Comparison of ENCODE assay signal across 15 mouse cellular contexts in the genomic region with DNA sequence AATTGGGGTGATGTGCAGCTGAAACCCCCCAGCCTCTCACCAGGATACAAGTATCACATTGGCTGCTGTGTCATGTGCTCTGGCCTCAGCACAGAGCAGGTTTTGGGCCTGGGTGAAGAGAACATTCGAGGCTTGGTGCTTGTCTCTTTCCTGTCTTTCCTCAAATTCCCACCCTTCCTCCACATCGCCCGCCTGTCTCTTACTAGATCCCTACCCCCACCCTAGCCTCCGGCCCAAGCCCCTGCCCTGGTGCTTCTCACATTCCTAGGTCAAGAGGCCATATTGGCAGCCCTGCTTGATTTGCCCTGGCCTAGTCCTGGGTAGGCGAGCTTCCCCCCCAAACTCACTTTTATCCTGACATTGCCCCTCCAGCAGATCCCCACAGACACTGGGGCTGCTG. TPM values are rescaled to one million over a fixed set of nuclear protein-coding genes. Genes with fewer than 3 reads are reported as not detected.
DNase-seq lines count a peak whose midpoint lies in the region; ATAC-seq and TF ChIP-seq lines count a peak whose summit lies in the region.
"Had no signal": no experiment of that assay in that cellular context is flagged by ENCODE, and none has a peak within 500 bp of the region (broad histone marks: within the 10 kb centered on the region; RNA-seq: fewer than 3 reads in every experiment).

No protein-coding gene starts in this region.

- no peaks in the 10 kb centered on the region for H3K27me3 ChIP-seq in hindbrain, embryonic 11.5 days (ENCODE audit: control insufficient read depth, insufficient read depth, low read length)
- H3K27me3 ChIP-seq in hindbrain, embryonic 13.5 days: no peaks in the 10 kb centered on the region
- H3K27me3 ChIP-seq in CH12.LX (replicated peaks): no peaks in the 10 kb centered on the region
- H3K27me3 ChIP-seq in MEL (ENCODE audit: control insufficient read depth in 1 of 2, insufficient read depth in 2 of 2, low read length in 2 of 2): no peaks in the 10 kb centered on the region
- H3K27me3 ChIP-seq: forebrain, embryonic 15.5 days; midbrain, embryonic 15.5 days had no signal

- in situ Hi-C loops in CH12.LX (cut with MboI; ENCODE audit: low pct_ligation_motif_present, low pct_unique_long_range_greater_than_20kb, low sequenced_read_pairs): no loop called here

- no peaks in the 10 kb centered on the region for H3K9me3 ChIP-seq in hindbrain, embryonic 11.5 days (ENCODE audit: control insufficient read depth, low read length)
- no peaks in the 10 kb centered on the region for H3K9me3 ChIP-seq in hindbrain, embryonic 13.5 days
- no peaks in the 10 kb centered on the region for H3K9me3 ChIP-seq in CH12.LX (replicated peaks; ENCODE audit: low read length)
- no peaks in the 10 kb centered on the region for H3K9me3 ChIP-seq in MEL (replicated peaks; ENCODE audit: insufficient read depth, low read length)
- H3K9me3 ChIP-seq: forebrain, embryonic 15.5 days; midbrain, embryonic 15.5 days had no signal

- TF ChIP-seq POLR2A in CH12.LX (IDR thresholded peaks at IDR 0.05; ENCODE audit: low read depth, low read length) (no peak), MEL (IDR thresholded peaks at IDR 0.05; ENCODE audit: control insufficient read depth in 1 of 2, insufficient read depth in 1 of 2, low read depth in 1 of 2, low read length in 2 of 2, poor library complexity in 1 of 2) (no peak)

- no peaks in the 10 kb centered on the region for H3K36me3 ChIP-seq in hindbrain, embryonic 11.5 days (ENCODE audit: control insufficient read depth, insufficient read depth, low read length)
- no peaks in the 10 kb centered on the region for H3K36me3 ChIP-seq in hindbrain, embryonic 13.5 days
- peaks cover under 1 to 9% of the 10 kb centered on the region in 2 experiments for H3K36me3 ChIP-seq in CH12.LX (replicated peaks in 1 of 2; ENCODE audit: control insufficient read depth in 1 of 2, insufficient read depth in 1 of 2, low read length in 1 of 2)
- peaks cover 0 to 20% of the 10 kb centered on the region in 2 experiments; a peak in 2 of 4 replicates for H3K36me3 ChIP-seq in MEL (ENCODE audit: control insufficient read depth in 1 of 2, insufficient read depth in 2 of 2, low read length in 2 of 2)
- no peaks in the 10 kb centered on the region for H3K36me3 ChIP-seq in macrophage (ENCODE audit: inconsistent target)
- H3K36me3 ChIP-seq: forebrain, embryonic 15.5 days; midbrain, embryonic 15.5 days had no signal

- DNase-seq in hindbrain, embryonic 11.5 days (ENCODE audit: low spot score): no peak
- DNase-seq in CH12.LX (ENCODE audit: extremely low read depth): no peak
- DNase-seq in MEL (ENCODE audit: low read depth, low spot score): no peak
- no peak for DNase-seq in layer of hippocampus, postnatal 14 days (ENCODE audit: low spot score in 2 of 2)
- no peak for DNase-seq in left cerebral cortex, adult 8-10 months (ENCODE audit: low spot score in 2 of 2)
- DNase-seq: adrenal gland, postnatal 36 days; cerebellum, adult 9-11 months; gastrocnemius, adult 2 months; heart, postnatal 4 days; lung, postnatal 14 days; right cerebral cortex, postnatal 25 days had no signal

- WGBS in hindbrain, embryonic 11.5 days: 63% methylated on average over 5 of the region's 5 CpGs
- 75% methylated on average over 5 of the region's 5 CpGs for WGBS in hindbrain, embryonic 13.5 days
- 92% methylated on average over 5 of the region's 5 CpGs for WGBS in macrophage (ENCODE audit: missing documents)

- TF ChIP-seq RAD21 in CH12.LX (IDR thresholded peaks at IDR 0.05; ENCODE audit: low read depth, low read length) (no peak), MEL (IDR thresholded peaks at IDR 0.05; ENCODE audit: low read depth, low read length) (no peak)

- H3K27ac ChIP-seq in hindbrain, embryonic 11.5 days (ENCODE audit: low read depth, low read length): no peak overlapping the region
- no peak overlapping the region for H3K27ac ChIP-seq in hindbrain, embryonic 13.5 days
- peak overlapping the region; percentile 88 for H3K27ac ChIP-seq in CH12.LX (ENCODE audit: insufficient read depth, low read depth)
- peak overlapping the region; percentile 58 for H3K27ac ChIP-seq in MEL (ENCODE audit: control insufficient read depth, low read depth, low read length)
- H3K27ac ChIP-seq in macrophage: peak overlapping the region; percentile 75
- H3K27ac ChIP-seq: forebrain, embryonic 15.5 days; gastrocnemius, adult 2 months; midbrain, embryonic 15.5 days had no signal

- TF ChIP-seq CTCF in CH12.LX (conservative IDR thresholded peaks at IDR 0.05 in 1 of 2, IDR thresholded peaks at IDR 0.05 in 1 of 2; ENCODE audit: low read depth in 2 of 2, low read length in 2 of 2) (no peak), MEL (IDR thresholded peaks at IDR 0.05 in 2 of 3, conservative IDR thresholded peaks at IDR 0.05 in 1 of 3; ENCODE audit: control insufficient read depth in 1 of 3, insufficient read depth in 1 of 3, low read depth in 2 of 3, low read length in 3 of 3, poor library complexity in 1 of 3, severe bottlenecking in 1 of 3) (no peak)

- H3K79me2 ChIP-seq in CH12.LX (replicated peaks; ENCODE audit: control insufficient read depth, extremely low read depth, insufficient read depth, poor library complexity, severe bottlenecking) (no peaks in the 10 kb centered on the region), MEL (ENCODE audit: control insufficient read depth, insufficient read depth, low read length, poor library complexity) (no peaks in the 10 kb centered on the region; the same call in 1 of the 2 replicates), macrophage (ENCODE audit: inconsistent target) (no peaks in the 10 kb centered on the region)

- TF ChIP-seq EP300 in CH12.LX (IDR thresholded peaks at IDR 0.05; ENCODE audit: low read length): no peak
- TF ChIP-seq EP300 in MEL (IDR thresholded peaks at IDR 0.05; ENCODE audit: low read depth in 1 of 2, low read length in 2 of 2): no peak

- dilution Hi-C loops in CH12.LX (cut with MboI; ENCODE audit: extremely low pct_ligation_motif_present, extremely low pct_unique_long_range_greater_than_20kb, low sequenced_read_pairs): no loop called here

- ATAC-seq in hindbrain, embryonic 11.5 days (ENCODE audit: low FRiP score): no peak
- no peak for ATAC-seq in hindbrain, embryonic 13.5 days (ENCODE audit: low FRiP score)
- ATAC-seq: forebrain, embryonic 15.5 days; midbrain, embryonic 15.5 days had no signal

- H3K9ac ChIP-seq in hindbrain, embryonic 11.5 days (ENCODE audit: low read depth, low read length): 0 out of 2 replicates have a peak overlapping the region, but pooled peaks have one; percentile 15
- no peak overlapping the region for H3K9ac ChIP-seq in hindbrain, embryonic 13.5 days
- H3K9ac ChIP-seq in CH12.LX (ENCODE audit: insufficient read depth, low read depth) (peak overlapping the region; percentile 54), MEL (ENCODE audit: control insufficient read depth, low read depth, low read length, poor library complexity, severe bottlenecking) (peak overlapping the region; percentile 51)
- H3K9ac ChIP-seq: forebrain, embryonic 15.5 days; midbrain, embryonic 15.5 days had no signal

- H3K4me2 ChIP-seq in hindbrain, embryonic 11.5 days (replicated peaks; ENCODE audit: low read depth, low read length): no peak overlapping the region
- no peak overlapping the region for H3K4me2 ChIP-seq in hindbrain, embryonic 13.5 days
- H3K4me2 ChIP-seq in CH12.LX (ENCODE audit: insufficient read depth, low read depth, poor library complexity, severe bottlenecking): no peak overlapping the region
- H3K4me2 ChIP-seq: forebrain, embryonic 15.5 days; midbrain, embryonic 15.5 days had no signal

- H3K4me1 ChIP-seq in hindbrain, embryonic 11.5 days (replicated peaks; ENCODE audit: control insufficient read depth, insufficient read depth, low read length): no peaks in the 10 kb centered on the region
- peaks cover 1% of the 10 kb centered on the region for H3K4me1 ChIP-seq in hindbrain, embryonic 13.5 days (replicated peaks)
- peaks cover 57 to 97% of the 10 kb centered on the region in 2 experiments for H3K4me1 ChIP-seq in CH12.LX (ENCODE audit: control insufficient read depth in 1 of 2, insufficient read depth in 2 of 2)
- peaks cover 9 to 31% of the 10 kb centered on the region in 2 experiments for H3K4me1 ChIP-seq in MEL (ENCODE audit: control insufficient read depth in 1 of 2, insufficient read depth in 2 of 2, low read length in 2 of 2)

- no peak overlapping the region for H3K4me3 ChIP-seq in hindbrain, embryonic 11.5 days (ENCODE audit: low read depth, low read length)
- no peak overlapping the region for H3K4me3 ChIP-seq in hindbrain, embryonic 13.5 days
- H3K4me3 ChIP-seq in CH12.LX (replicated peaks in 1 of 3; ENCODE audit: low read depth in 2 of 3, low read length in 2 of 3, poor library complexity in 1 of 3) (peak overlapping the region in 1 of 3 experiments; percentile 38), MEL (ENCODE audit: control insufficient read depth in 1 of 2, insufficient read depth in 1 of 2, low read depth in 2 of 2, low read length in 2 of 2) (no peak overlapping the region), macrophage (ENCODE audit: inconsistent target) (no peak overlapping the region)
- H3K4me3 ChIP-seq: forebrain, embryonic 15.5 days; gastrocnemius, adult 2 months; midbrain, embryonic 15.5 days had no signal

RNA-seq across cellular contexts. Expression of a gene that starts 9.5 kb away (rescaled TPM):
- 337 and 396 TPM in 2 replicates for polyA plus RNA-seq in hindbrain, embryonic 11.5 days (2014; fragmentation: Nextera tagmentation; extraction: Ambion mirVana)
- polyA plus RNA-seq in hindbrain, embryonic 13.5 days (2015; fragmentation: Nextera tagmentation; extraction: Ambion mirVana): 371 and 393 TPM in 2 replicates
- total RNA-seq in CH12.LX (2012; rRNA removed) (151 and 153 TPM in 2 replicates), CH12.LX (2014; rRNA removed) (104 and 128 TPM in 2 replicates), MEL (2012; rRNA removed) (122 and 126 TPM in 2 replicates)
- polyA plus RNA-seq in CH12.LX (2012; ENCODE audit: insufficient read length, low read depth) (289 and 362 TPM in 2 replicates), MEL (2012; ENCODE audit: insufficient read depth in 1 of 2, insufficient read length in 2 of 2, low read depth in 1 of 2, low replicate concordance in 2 of 2, missing spikeins in 1 of 2) (100 to 1,000 TPM in 1 of 2 experiments, not detected in 1; 414 TPM), macrophage (2018) (849 to 1,117 TPM (median 993 TPM) in 3 replicates)
- 100 to 1,000 TPM in 1 of 26 experiments, 10 to 100 TPM in 25; 12.2 to 104 (median 43.8) TPM for total RNA-seq in macrophage (2018; cell fraction: chromatin; rRNA removed)
- 1,000 to 10,000 TPM in 13 of 26 experiments, 100 to 1,000 TPM in 13; 834 to 1,250 (median 980) TPM for total RNA-seq in macrophage (2018; cell fraction: cytosol; rRNA removed)
- 100 to 1,000 TPM in 20 of 26 experiments, 10 to 100 TPM in 6; 36.3 to 257 (median 152) TPM for total RNA-seq in macrophage (2018; cell fraction: nucleus; rRNA removed)
- 100 to 1,000 TPM; 271 to 295 TPM for total RNA-seq in layer of hippocampus, postnatal 14 days (2021)
- total RNA-seq in left cerebral cortex, adult 8-10 months (2022): 100 to 1,000 TPM; 192 to 255 (median 224) TPM

RNA-seq across cellular contexts. Expression of a gene that starts 16.7 kb away (rescaled TPM):
- 5.7 and 5.8 TPM in 2 replicates for polyA plus RNA-seq in hindbrain, embryonic 11.5 days (2014; fragmentation: Nextera tagmentation; extraction: Ambion mirVana)
- polyA plus RNA-seq in hindbrain, embryonic 13.5 days (2015; fragmentation: Nextera tagmentation; extraction: Ambion mirVana): 14.7 and 16.0 TPM in 2 replicates
- total RNA-seq in CH12.LX (2012; rRNA removed) (12.3 and 18.8 TPM in 2 replicates), CH12.LX (2014; rRNA removed) (6.0 and 6.6 TPM in 2 replicates), MEL (2012; rRNA removed) (2.6 and 5.4 TPM in 2 replicates)
- polyA plus RNA-seq in CH12.LX (2012; ENCODE audit: insufficient read length, low read depth) (35.9 and 38.8 TPM in 2 replicates), MEL (2012; ENCODE audit: insufficient read depth in 1 of 2, insufficient read length in 2 of 2, low read depth in 1 of 2, low replicate concordance in 2 of 2, missing spikeins in 1 of 2) (10 to 100 TPM in 1 of 2 experiments, not detected in 1; 11.9 TPM), macrophage (2018) (1.0 to 3.2 TPM (median 1.3 TPM) in 3 replicates)
- 10 to 100 TPM in 25 of 26 experiments, 1 to 10 TPM in 1; 3.9 to 28.3 (median 19.3) TPM for total RNA-seq in macrophage (2018; cell fraction: chromatin; rRNA removed)
- total RNA-seq in macrophage (2018; cell fraction: cytosol; rRNA removed): 1 to 10 TPM in 16 of 26 experiments, under 1 TPM in 10; 0.44 to 2.6 (median 1.1) TPM
- 10 to 100 TPM in 8 of 26 experiments, 1 to 10 TPM in 18; 5.0 to 14.9 (median 8.9) TPM for total RNA-seq in macrophage (2018; cell fraction: nucleus; rRNA removed)
- 10 to 100 TPM; 22.0 to 24.2 TPM for total RNA-seq in layer of hippocampus, postnatal 14 days (2021)
- 10 to 100 TPM; 33.5 to 51.3 (median 43.0) TPM for total RNA-seq in left cerebral cortex, adult 8-10 months (2022)

RNA-seq across cellular contexts. Expression of a gene that starts 24.2 kb away (rescaled TPM):
- 4.5 and 5.1 TPM in 2 replicates for polyA plus RNA-seq in hindbrain, embryonic 11.5 days (2014; fragmentation: Nextera tagmentation; extraction: Ambion mirVana)
- polyA plus RNA-seq in hindbrain, embryonic 13.5 days (2015; fragmentation: Nextera tagmentation; extraction: Ambion mirVana): 3.9 TPM in 2 replicates
- total RNA-seq in CH12.LX (2012; rRNA removed): 2,306 and 3,109 TPM in 2 replicates
- 4,323 and 5,448 TPM in 2 replicates for total RNA-seq in CH12.LX (2014; rRNA removed)
- 1,849 and 1,886 TPM in 2 replicates for polyA plus RNA-seq in CH12.LX (2012; ENCODE audit: insufficient read length, low read depth)
- 0.52 and 1.3 TPM in 2 replicates for total RNA-seq in MEL (2012; rRNA removed)
- polyA plus RNA-seq in MEL (2012; ENCODE audit: insufficient read depth in 1 of 2, insufficient read length in 2 of 2, low read depth in 1 of 2, low replicate concordance in 2 of 2, missing spikeins in 1 of 2): under 1 TPM in 1 of 2 experiments, not detected in 1; 0.86 TPM
- 100 to 1,000 TPM in 6 of 26 experiments, 10 to 100 TPM in 15, 1 to 10 TPM in 5; 6.1 to 152 (median 49.1) TPM for total RNA-seq in macrophage (2018; cell fraction: chromatin; rRNA removed)
- total RNA-seq in macrophage (2018; cell fraction: cytosol; rRNA removed): 1,000 to 10,000 TPM in 13 of 26 experiments, 100 to 1,000 TPM in 13; 306 to 2,085 (median 961) TPM
- 100 to 1,000 TPM in 16 of 26 experiments, 10 to 100 TPM in 10; 26.5 to 781 (median 239) TPM for total RNA-seq in macrophage (2018; cell fraction: nucleus; rRNA removed)
- 559 to 720 TPM (median 599 TPM) in 3 replicates for polyA plus RNA-seq in macrophage (2018)
- 1 to 10 TPM in 1 of 2 experiments, under 1 TPM in 1; 0.86 to 1.5 TPM for total RNA-seq in layer of hippocampus, postnatal 14 days (2021)
- 10 to 100 TPM in 2 of 4 experiments, 1 to 10 TPM in 2; 2.5 to 32.5 (median 12.8) TPM for total RNA-seq in left cerebral cortex, adult 8-10 months (2022)

RNA-seq across cellular contexts. Expression of a gene that starts 58.4 kb away (rescaled TPM):
- polyA plus RNA-seq in hindbrain, embryonic 11.5 days (2014; fragmentation: Nextera tagmentation; extraction: Ambion mirVana): 1.4 and 1.8 TPM in 2 replicates
- 0.49 and 1.1 TPM in 2 replicates for polyA plus RNA-seq in hindbrain, embryonic 13.5 days (2015; fragmentation: Nextera tagmentation; extraction: Ambion mirVana)
- total RNA-seq in CH12.LX (2012; rRNA removed): 9.2 and 10.6 TPM in 2 replicates
- total RNA-seq in CH12.LX (2014; rRNA removed): 3.0 and 3.6 TPM in 2 replicates
- polyA plus RNA-seq in CH12.LX (2012; ENCODE audit: insufficient read length, low read depth): 15.6 and 15.9 TPM in 2 replicates
- 0.65 and 0.72 TPM in 2 replicates for total RNA-seq in MEL (2012; rRNA removed)
- polyA plus RNA-seq in MEL (2012; ENCODE audit: insufficient read depth in 1 of 2, insufficient read length in 2 of 2, low read depth in 1 of 2, low replicate concordance in 2 of 2, missing spikeins in 1 of 2): 1 to 10 TPM in 1 of 2 experiments, not detected in 1; 2.3 TPM
- total RNA-seq in macrophage (2018; cell fraction: chromatin; rRNA removed): not detected
- total RNA-seq in macrophage (2018; cell fraction: cytosol; rRNA removed): not detected
- total RNA-seq in macrophage (2018; cell fraction: nucleus; rRNA removed): not detected
- polyA plus RNA-seq in macrophage (2018): not detected in 3 replicates
- total RNA-seq in layer of hippocampus, postnatal 14 days (2021): 1 to 10 TPM; 1.2 to 2.2 TPM
- total RNA-seq in left cerebral cortex, adult 8-10 months (2022): 1 to 10 TPM; 3.6 to 6.8 (median 5.8) TPM
- total RNA-seq: adrenal gland, postnatal 36 days; gastrocnemius, adult 2 months; heart, postnatal 4 days had no signal

Comparison
In these comparisons a context has a peak if more than half of its experiments do, and no peak if none do; other contexts are left out.
1. H3K27ac ChIP-seq: peak in CH12.LX (single experiment), MEL (single experiment) and macrophage (single experiment); none in hindbrain, embryonic 11.5 days (single experiment) and hindbrain, embryonic 13.5 days (single experiment).
2. RNA of a gene that starts 24.2 kb away (polyA plus RNA-seq): 1,849 to 1,886 TPM in CH12.LX and 559 to 720 TPM in macrophage; 4.5 to 5.1 TPM in hindbrain, embryonic 11.5 days, 3.9 TPM in hindbrain, embryonic 13.5 days and 0.86 TPM in MEL; every median in the first group is over 10 times any median in the second.